Mouse (Mus musculus) intestine, embryonic 16.5 days (tissue): ENCODE measurements around the gene Mob4. TPM values are rescaled to one million over a fixed set of nuclear protein-coding genes. Genes with fewer than 3 reads are reported as not detected.

Experiments used
- ATAC-seq: fragments of 200-750 bp; cut with Nextera tagmentation; 2 replicates; pipeline ENCODE4 v1.8.0; 2017; ENCODE audit warnings: moderate TSS enrichment, moderate library complexity
- H3K27ac ChIP-seq: fragments of 300-500 bp; sonication (generic); 2 replicates; pipeline ENCODE4 v1.5.1; 2014; ENCODE audit warnings: mild to moderate bottlenecking, low read length
- H3K27me3 ChIP-seq: fragments of 300-500 bp; sonication (generic); replicated peaks from 2 replicates; pipeline ENCODE4 v1.6.1; 2014; ENCODE audit warnings: low read length, control low read depth, mixed read lengths; ENCODE audit not compliant: control insufficient read depth, insufficient read depth
- H3K36me3 ChIP-seq: fragments of 300-500 bp; sonication (generic); 2 replicates; pipeline ENCODE4 v1.6.1; 2014; ENCODE audit warnings: low read length, control low read depth; ENCODE audit not compliant: control insufficient read depth, insufficient read depth
- H3K4me1 ChIP-seq: fragments of 300-500 bp; sonication (generic); 2 replicates; pipeline ENCODE4 v1.6.1; 2014; ENCODE audit warnings: low read length, control low read depth, mixed read lengths; ENCODE audit not compliant: control insufficient read depth, insufficient read depth
- H3K4me2 ChIP-seq: fragments of 300-500 bp; sonication (generic); 2 replicates; pipeline ENCODE4 v1.6.1; 2014; ENCODE audit warnings: low read depth, low read length, control low read depth
- H3K4me3 ChIP-seq: fragments of 300-500 bp; sonication (generic); 2 replicates; pipeline ENCODE4 v1.5.1; 2014; ENCODE audit warnings: mild to moderate bottlenecking, low read length
- H3K9ac ChIP-seq: fragments of 300-500 bp; sonication (generic); 2 replicates; pipeline ENCODE4 v1.6.1; 2014; ENCODE audit warnings: low read depth, low read length
- H3K9me3 ChIP-seq: fragments of 300-500 bp; sonication (generic); 2 replicates; pipeline ENCODE4 v1.6.1; 2016; ENCODE audit warnings: low read length, control low read depth; ENCODE audit not compliant: control insufficient read depth
- WGBS: fragments of 180-500 bp; shearing (Covaris S2); extraction: QIAGEN DNeasy Blood & Tissue Kit; methylation state at CpG from one replicate; pipeline ENCODE4 v1.1.7; 2014; 5-methylcytosine and 5-hydroxymethylcytosine counted together
- polyA plus RNA-seq: library from polyadenylated mRNA; unstranded; fragments of >200 nt; fragmentation: Nextera tagmentation; extraction: Ambion mirVana; gene quantifications from 2 replicates; pipeline ENCODE4 v1.2.1, GENCODE M21; 2015

Gene Mob4
- polyA plus RNA-seq, 1 experiment from 2014 or later, result 155 TPM

GRCm38 (mm10) chr1:55157329-55157728 is 26.3 kb downstream of the Mob4 start:
- Histone ChIP-seq H3K9ac (no peak overlapping the region), H3K27me3 (no peaks in the 10 kb centered on the region), H3K4me2 (no peak overlapping the region), H3K27ac (no peak overlapping the region), H3K4me1 (no peaks in the 10 kb centered on the region), H3K4me3 (no peak overlapping the region), H3K36me3 (peaks cover 3% of the 10 kb centered on the region; the same call in 1 of the 2 replicates), H3K9me3 (no peaks in the 10 kb centered on the region)
- 96% methylated on average over 4 of the region's 4 CpGs for WGBS
- ATAC-seq, result no peak

GRCm38 (mm10) chr1:55158211-55158610 is 27.2 kb downstream of the Mob4 start:
- H3K9me3 ChIP-seq, result no peaks in the 10 kb centered on the region
- no peak overlapping the region for H3K4me3 ChIP-seq
- peaks cover 3% of the 10 kb centered on the region; the same call in 1 of the 2 replicates for H3K36me3 ChIP-seq
- H3K27ac ChIP-seq, result no peak overlapping the region
- WGBS, result 90% methylated on average over 3 of the region's 3 CpGs
- H3K4me1 ChIP-seq, result no peaks in the 10 kb centered on the region
- H3K4me2 ChIP-seq, result no peak overlapping the region
- no peaks in the 10 kb centered on the region for H3K27me3 ChIP-seq
- no peak for ATAC-seq
- H3K9ac ChIP-seq, result no peak overlapping the region

- Histone ChIP-seq H3K9ac (no peak overlapping the region), H3K36me3 (peaks cover 3% of the 10 kb centered on the region; the same call in 1 of the 2 replicates), H3K27me3 (no peaks in the 10 kb centered on the region), H3K27ac (no peak overlapping the region), H3K4me2 (no peak overlapping the region), H3K9me3 (no peaks in the 10 kb centered on the region), H3K4me1 (no peaks in the 10 kb centered on the region), H3K4me3 (no peak overlapping the region)
- WGBS, result 90% methylated on average over 8 of the region's 8 CpGs
- no peak for ATAC-seq
Observed at GRCm38 (mm10) chr1:55158821-55159220, 27.8 kb downstream of the Mob4 start.

- Histone ChIP-seq H3K9me3 (no peaks in the 10 kb centered on the region), H3K4me3 (no peak overlapping the region), H3K4me2 (no peak overlapping the region), H3K9ac (no peak overlapping the region), H3K4me1 (no peaks in the 10 kb centered on the region), H3K36me3 (peaks cover 3% of the 10 kb centered on the region; the same call in 1 of the 2 replicates), H3K27ac (no peak overlapping the region), H3K27me3 (no peaks in the 10 kb centered on the region)
- 83% methylated on average over 3 of the region's 3 CpGs for WGBS
- ATAC-seq, result no peak
Observed at GRCm38 (mm10) chr1:55160218-55160617, 29.2 kb downstream of the Mob4 start.

- no peak overlapping the region for H3K9ac ChIP-seq
- ATAC-seq, result peak; percentile 26; the same call in 1 of the 2 replicates
- WGBS, result 87% methylated on average over 17 of the region's 17 CpGs
- no peaks in the 10 kb centered on the region for H3K9me3 ChIP-seq
- H3K4me3 ChIP-seq, result no peak overlapping the region
- no peak overlapping the region for H3K27ac ChIP-seq
- H3K36me3 ChIP-seq, result peaks cover 3% of the 10 kb centered on the region; the same call in 1 of the 2 replicates
- H3K27me3 ChIP-seq, result no peaks in the 10 kb centered on the region
- no peaks in the 10 kb centered on the region for H3K4me1 ChIP-seq
- no peak overlapping the region for H3K4me2 ChIP-seq
Observed at GRCm38 (mm10) chr1:55160831-55161638, 30.0 kb downstream of the Mob4 start.

- no peaks in the 10 kb centered on the region for H3K9me3 ChIP-seq
- no peak for ATAC-seq
- H3K4me3 ChIP-seq, result no peak overlapping the region
- no peak overlapping the region for H3K9ac ChIP-seq
- H3K4me1 ChIP-seq, result no peaks in the 10 kb centered on the region
- 76% methylated on average over 7 of the region's 7 CpGs for WGBS
- no peaks in the 10 kb centered on the region for H3K27me3 ChIP-seq
- peaks cover 3% of the 10 kb centered on the region; the same call in 1 of the 2 replicates for H3K36me3 ChIP-seq
- H3K4me2 ChIP-seq, result no peak overlapping the region
- no peak overlapping the region for H3K27ac ChIP-seq
Observed at GRCm38 (mm10) chr1:55161895-55162294, 30.9 kb downstream of the Mob4 start.

- no peaks in the 10 kb centered on the region for H3K9me3 ChIP-seq
- no peaks in the 10 kb centered on the region; the same call in 1 of the 2 replicates for H3K36me3 ChIP-seq
- no peak overlapping the region for H3K9ac ChIP-seq
- no peak overlapping the region for H3K4me2 ChIP-seq
- no peaks in the 10 kb centered on the region for H3K4me1 ChIP-seq
- H3K27ac ChIP-seq, result no peak overlapping the region
- no peak overlapping the region for H3K4me3 ChIP-seq
- H3K27me3 ChIP-seq, result no peaks in the 10 kb centered on the region
- no peak for ATAC-seq
- 64% methylated on average over 5 of the region's 5 CpGs for WGBS
Observed at GRCm38 (mm10) chr1:55162781-55163180, 31.8 kb downstream of the Mob4 start.

GRCm38 (mm10) chr1:55164005-55164404 is 33.0 kb downstream of the Mob4 start:
- no peaks in the 10 kb centered on the region for H3K27me3 ChIP-seq

GRCm38 (mm10) chr1:55167560-55167959 is 36.5 kb downstream of the Mob4 start:
- Histone ChIP-seq H3K4me1 (no peaks in the 10 kb centered on the region), H3K36me3 (peaks cover 5% of the 10 kb centered on the region; the same call in 1 of the 2 replicates), H3K27me3 (no peaks in the 10 kb centered on the region), H3K4me3 (no peak overlapping the region), H3K9ac (no peak overlapping the region), H3K4me2 (no peak overlapping the region), H3K9me3 (0 out of 2 replicates have a peak, but pooled peaks cover 5% of the 10 kb centered on the region), H3K27ac (no peak overlapping the region)
- 80% methylated on average over 4 of the region's 4 CpGs for WGBS
- ATAC-seq, result no peak

More at GRCm38 (mm10) chr1:55164005-55164404, 33.0 kb downstream of the Mob4 start:
- H3K9me3 ChIP-seq, result 0 out of 2 replicates have a peak, but pooled peaks cover under 1% of the 10 kb centered on the region
- no peak overlapping the region for H3K4me3 ChIP-seq
- 68% methylated on average over 5 of the region's 5 CpGs for WGBS
- H3K27ac ChIP-seq, result no peak overlapping the region
- no peak overlapping the region for H3K4me2 ChIP-seq
- no peaks in the 10 kb centered on the region for H3K36me3 ChIP-seq
- no peak overlapping the region for H3K9ac ChIP-seq
- no peaks in the 10 kb centered on the region for H3K4me1 ChIP-seq
- ATAC-seq, result peak; percentile 16; the same call in 1 of the 2 replicates
